Mouse (Mus musculus) 416B (cell line): ENCODE data around the gene Sos2.
"Not testable (repeated sequence)": the region's sequence is repeated elsewhere in the genome, so short reads cannot be mapped to it uniquely, and the experiment has no call there.

Experiments
- DNase-seq: peaks from one replicate; pipeline ENCODE4 v3.0.0; 2011; ENCODE audit warnings: low read depth

The Sos2 gene

DNA sequence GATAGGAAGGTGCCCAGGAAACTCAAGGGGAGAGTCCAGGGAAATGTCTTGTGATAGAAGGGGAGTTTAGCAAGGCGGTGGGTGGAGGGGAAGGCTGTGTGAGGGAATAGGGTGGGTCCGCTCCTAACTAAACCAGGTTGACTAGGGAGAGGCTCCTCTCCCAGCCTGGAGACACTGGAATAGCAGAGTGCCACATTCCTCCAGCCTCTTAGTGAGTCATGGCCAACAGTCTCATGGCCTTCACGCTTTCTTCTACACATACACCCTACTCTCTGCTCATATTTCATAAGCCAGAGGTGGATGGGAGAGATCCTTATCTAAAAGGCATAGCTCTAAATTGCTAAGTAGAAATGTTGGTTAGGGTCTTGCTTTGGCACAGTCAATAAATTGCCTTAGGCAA, 111.7 kb downstream of the Sos2 start:
- no peak for DNase-seq

DNA sequence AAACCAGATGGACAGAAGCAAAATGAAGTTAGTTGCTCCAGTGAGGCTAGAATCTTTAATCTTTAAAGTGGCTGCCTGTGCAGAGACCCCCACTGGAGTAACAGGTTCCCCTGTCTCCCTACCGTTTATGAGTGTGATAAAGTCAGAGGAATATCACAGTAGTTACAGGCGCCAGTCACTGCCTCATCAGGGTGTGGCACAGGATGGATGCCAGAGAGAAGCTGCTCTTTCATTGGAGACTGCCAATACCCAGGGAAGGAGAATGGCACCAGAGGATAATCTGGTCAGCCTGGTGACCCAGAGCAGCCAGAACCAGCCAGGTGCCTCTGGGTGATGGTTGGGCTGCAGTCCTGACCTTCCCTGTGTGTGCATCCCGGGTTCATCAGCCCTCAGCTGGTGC, 113.4 kb downstream of the Sos2 start:
- no peak for DNase-seq

DNA sequence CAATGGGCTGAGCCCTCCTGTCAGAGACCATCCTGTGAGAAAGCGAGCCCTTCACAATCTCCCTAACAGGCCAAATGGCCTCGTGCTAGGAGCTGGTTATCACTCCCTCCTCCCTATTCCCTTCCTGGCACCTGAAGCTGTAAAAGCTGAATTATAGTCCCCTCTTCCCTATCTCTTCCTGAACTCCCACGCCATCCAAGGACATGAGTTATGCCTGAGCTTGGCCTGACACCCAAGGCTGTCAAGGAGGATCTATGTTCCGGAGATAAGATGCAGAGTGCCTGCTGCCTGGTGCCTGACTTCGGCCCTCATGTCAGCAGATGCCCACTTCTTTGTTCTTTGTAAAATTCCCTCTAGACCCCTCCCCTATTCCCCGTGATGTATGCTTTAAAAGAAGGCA, 120.6 kb downstream of the Sos2 start:
- not testable (repeated sequence) for DNase-seq

DNA sequence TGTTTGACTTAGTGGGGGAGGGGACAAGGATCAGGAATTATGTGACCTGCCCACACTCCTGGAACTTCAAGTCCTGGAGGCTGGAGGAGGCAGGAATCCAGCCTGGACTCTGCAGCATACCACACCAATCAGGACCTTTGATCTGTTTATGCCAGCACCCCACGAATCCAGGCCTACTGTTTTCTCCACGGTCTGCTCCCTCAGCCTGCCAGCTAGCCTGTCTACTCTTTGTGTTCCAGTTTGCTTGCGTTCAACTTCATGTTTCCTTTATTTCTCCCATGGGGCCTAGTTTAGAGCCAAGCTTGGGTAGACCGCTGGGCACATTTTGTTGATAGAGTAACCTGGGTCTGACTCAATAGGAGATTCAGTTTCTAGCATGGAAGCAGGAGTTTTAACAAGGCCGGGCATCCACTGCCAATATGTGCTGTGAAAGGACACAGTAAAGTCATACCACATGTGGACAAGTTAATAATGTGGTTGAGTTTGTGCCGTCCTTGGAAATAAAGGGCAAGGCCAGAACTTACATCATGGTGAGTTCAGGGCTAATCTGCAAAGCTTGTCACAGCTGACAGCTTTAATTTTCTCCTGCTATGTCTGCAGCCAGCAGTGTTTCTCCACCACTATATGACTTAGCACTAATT, 125.3 kb downstream of the Sos2 start:
- DNase-seq = no peak

DNA sequence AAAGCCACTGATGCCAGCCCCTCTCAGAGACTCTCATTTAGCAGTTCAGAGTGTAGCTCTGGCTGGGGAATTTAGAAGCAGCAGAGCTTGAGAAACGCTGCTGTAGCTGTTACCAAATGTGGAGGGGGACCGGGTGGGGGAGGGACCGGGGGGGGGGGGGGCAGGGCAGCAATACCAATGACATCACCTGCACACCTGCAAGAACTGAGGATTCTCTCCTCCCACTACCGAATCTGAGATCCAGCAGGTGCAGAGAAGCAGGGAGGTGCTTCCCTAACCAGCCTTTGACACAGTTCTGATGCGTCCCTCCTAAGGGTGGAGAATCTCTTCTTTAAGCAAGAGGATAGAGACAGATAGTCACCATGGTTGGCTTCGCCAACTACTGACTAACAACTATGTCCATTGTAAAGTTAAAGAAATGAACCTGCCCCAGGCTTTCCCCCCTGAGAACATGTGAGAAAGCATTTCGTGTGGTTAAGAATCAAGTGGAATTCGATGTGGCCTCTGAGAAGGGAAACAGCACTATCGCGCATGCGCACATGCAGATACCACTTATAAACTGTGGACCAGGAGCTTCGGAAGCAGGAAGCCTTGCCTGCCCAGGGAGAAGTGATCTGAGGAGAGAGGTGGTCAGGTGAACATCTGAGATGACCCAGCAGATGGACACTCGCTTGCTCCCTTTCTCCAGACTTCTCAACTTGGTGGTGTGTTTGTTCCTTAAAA, 136.0 kb downstream of the Sos2 start:
- no peak for DNase-seq

DNA sequence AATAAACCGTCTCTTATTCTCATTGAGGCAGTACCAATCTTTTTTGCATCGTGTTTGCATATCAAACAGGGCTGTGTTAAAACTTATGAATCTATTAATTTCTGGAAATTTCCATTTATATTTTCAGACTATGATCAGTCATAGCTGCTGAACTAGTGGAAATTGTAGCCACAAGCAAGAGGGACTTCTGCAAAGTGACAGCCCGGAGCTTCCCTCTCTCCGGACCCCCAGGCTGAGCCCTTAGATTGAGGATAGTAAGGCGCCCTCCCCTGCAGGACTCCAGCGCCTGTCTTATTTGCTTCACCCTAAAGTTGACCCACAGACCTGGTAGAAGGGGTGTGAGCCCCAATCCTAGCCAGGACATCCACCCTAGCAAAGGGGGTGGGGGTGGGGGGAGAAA, 136.7 kb downstream of the Sos2 start:
- no peak for DNase-seq

DNA sequence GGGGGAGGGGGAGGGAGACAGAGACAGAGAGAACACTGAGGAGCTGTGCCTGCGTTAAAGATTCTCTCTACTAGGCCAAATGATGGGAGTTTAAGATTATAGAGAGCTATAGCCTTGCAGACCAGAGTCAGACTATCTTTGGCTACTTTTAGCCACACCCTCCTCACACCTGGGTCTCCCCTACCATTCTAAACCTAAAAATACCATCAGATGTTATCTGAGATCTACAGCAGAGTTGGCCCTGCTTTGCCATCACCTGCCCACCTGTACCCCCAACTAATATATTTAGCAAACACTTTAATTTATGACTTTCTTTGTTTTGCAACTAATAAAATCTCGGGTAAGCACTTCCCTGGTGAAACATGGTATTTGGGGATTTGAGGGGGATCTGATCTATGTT, 137.1 kb downstream of the Sos2 start:
- DNase-seq = no peak

DNA sequence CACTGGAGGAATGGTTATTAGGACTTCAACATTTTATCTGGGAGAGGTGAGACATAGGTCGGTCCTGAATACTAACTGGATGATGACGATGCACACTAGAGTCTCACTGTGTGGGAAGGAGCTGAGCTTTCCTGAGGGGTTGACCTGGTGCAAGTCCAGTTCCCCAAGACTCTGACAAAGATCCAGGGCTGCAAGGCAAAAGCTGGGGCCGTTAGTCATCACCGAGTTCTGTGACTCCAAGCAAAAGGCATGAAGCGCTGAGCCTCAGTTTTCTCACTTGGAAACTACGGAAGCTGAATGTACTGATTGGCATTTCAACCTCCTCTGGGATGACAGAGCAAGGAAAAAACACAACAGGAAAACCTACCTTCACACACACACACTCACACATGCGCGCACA, 139.3 kb downstream of the Sos2 start:
- no peak for DNase-seq

DNA sequence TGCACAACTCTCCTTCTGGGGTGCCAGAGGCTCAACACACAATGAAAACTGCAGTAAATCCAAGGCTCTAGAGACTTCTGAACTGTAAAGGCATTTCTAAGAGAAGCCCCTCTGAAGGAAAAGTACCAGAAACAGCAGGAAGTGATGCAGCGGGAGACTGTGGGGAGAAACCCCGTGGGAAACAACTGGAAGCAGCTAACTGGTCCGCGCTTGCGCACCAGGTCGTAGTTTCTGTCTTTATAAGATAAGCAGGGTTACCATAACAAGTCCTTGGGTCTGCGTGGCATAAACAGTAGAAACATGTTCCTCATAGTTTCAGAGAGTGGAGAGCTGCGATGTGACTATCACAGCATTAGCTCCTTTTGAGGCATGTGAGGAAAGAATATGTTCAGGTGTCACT, 140.0 kb downstream of the Sos2 start:
- peak; percentile 25 for DNase-seq

DNA sequence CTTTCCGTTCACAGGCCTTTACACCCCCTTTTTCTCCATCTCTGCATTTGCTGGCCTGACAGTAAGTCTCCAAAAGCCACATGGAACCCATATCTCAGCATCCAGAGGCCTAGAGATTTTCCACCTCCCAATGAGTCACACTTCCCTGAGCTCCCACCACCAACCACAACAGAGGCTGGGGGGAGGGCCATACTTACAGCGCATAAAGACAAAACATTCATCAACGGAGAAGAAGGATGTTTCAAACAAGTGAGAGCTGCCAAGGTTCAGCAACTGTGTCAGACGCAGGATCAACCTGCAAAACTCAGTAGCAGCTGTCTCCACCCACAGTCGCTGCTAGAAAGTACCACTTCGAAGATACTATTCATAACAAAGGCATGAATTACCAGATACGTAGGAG, 142.3 kb downstream of the Sos2 start:
- peak; percentile 99 for DNase-seq

DNA sequence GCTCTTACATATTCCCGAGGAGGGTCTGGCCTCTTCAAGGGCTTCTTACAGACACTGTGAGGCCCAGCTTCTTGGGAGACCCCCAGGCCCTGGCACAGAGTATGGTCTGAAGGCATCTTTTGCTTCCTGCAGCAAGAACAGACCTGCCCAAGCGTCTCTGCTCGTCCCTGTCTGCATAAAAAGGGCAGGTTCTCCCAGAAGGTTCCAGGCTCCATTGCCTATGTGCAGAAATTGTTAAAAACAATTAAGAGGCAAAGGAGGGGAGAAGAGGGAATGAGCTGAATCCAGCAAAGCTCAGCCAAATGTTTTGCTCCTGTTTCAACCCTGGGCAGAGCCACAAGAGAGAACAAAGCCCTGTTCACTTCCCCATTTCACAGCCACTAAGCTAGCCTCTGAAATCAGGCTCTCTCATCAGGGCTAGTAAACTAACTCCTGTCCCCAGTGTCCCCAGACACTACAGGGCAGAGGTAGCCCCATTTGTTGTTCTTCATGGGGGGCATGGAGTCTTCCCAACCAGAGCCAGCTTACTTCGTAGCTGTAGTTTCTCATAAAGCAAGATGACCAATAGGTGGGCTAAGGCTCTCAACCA, 143.2 kb downstream of the Sos2 start:
- DNase-seq = peak; percentile 85

DNA sequence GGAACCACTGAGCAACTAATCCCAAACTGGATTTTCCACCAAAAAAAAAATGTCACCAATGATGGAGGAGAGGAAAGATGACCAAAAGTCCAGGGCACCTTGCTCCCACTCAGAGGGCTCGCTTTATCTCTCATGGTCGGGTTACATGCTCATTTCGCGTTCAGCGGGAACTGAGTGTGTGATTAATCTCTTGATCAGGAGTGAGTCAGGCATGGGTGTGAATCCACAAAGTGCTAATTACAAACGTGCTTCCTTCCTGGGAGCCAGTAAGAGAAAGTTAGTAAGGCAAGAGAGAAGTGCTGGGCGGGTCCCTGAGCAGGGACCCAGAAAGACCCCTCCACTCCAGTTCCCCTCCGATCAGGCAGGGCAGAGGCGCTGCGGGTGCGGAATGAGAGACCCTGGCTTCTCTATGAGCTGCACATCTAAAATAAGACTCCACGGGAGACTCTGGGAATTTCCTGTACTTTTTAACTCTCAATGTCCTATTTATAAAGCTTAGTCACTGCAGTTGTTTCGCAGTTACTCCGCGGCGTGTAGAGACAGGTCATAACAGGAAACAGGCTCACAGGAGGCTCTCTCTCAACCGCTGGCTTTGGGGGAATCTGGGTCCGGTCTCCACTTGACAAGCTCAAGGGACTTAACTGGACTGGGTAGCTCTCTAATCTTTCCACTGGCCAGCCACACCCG, 143.8 kb downstream of the Sos2 start:
- peak; percentile 96 for DNase-seq

DNA sequence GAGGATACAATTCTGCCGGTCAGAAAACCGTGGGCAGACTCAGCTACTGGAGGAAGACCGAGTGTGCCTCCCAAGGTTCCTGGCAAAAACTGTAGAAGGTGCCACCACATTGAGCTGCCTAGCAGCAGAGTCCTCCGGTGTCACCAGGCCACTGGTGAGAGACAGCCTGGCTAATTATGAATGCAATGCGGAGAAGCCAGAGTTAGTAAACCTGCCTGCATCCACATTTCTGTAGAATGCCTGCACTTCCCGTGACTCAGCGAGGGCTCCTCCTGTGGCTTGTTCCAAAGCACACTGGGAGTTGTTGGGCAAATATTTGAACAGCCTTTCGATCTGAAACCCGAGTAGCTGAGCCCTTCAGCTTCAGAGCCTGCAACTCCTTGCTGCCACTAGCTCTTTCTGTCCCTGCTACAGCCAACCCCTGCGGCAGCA, 144.4 kb downstream of the Sos2 start:
- peak; percentile 94 for DNase-seq

DNA sequence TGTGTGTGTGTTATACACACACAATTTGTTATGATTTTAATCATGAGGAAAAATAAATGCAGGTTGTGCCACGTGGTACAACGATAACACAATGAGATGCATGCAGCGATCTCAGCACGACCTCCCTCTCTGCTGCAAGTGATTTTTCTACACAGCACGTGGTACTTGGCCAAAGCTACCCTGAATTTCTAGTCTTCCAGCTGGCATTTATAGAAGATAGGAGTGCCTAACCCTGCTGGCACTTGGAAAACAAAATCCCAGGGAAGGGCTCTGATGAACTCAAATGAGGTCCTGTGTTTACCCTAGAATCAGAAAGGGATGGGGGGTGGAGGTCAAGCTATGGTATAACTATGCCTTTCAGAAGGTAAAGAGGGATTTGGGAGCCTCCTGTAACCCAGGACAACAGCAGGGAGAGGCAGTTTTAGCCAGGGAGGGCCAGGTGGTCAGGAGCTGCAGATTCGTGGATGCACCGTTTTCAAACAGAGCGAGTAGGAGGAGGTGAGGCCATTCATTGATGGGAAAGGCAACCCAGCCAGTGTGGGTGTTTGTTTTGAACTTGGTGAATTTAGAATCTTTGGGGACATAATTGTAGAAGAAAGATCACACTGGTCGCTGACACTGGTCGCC, 144.9 kb downstream of the Sos2 start:
- no peak for DNase-seq
